ENCODE assay signal across 9 mouse cellular contexts in genomic region chr7:43796355-43796754, GRCm38 (mm10). TPM values are rescaled to one million over a fixed set of nuclear protein-coding genes. Genes with fewer than 3 reads are reported as not detected.
DNase-seq lines count a peak whose midpoint lies in the region; ATAC-seq and TF ChIP-seq lines count a peak whose summit lies in the region.
"Had no signal": no experiment of that assay in that cellular context is flagged by ENCODE, and none has a peak within 500 bp of the region (broad histone marks: within the 10 kb centered on the region; RNA-seq: fewer than 3 reads in every experiment).

No protein-coding gene starts in this region.

- no peak overlapping the region for H3K27ac ChIP-seq in heart, adult 2 months
- H3K27ac ChIP-seq in forebrain, postnatal 0 days (ENCODE audit: low read depth, low read length): no peak overlapping the region
- H3K27ac ChIP-seq in liver, embryonic 13.5 days: no peak overlapping the region

- intact Hi-C loops in heart, adult 2 months (cut with DNase I): no loop called here
- intact Hi-C loops in left cerebral cortex, postnatal 25 days (cut with DNase I): no loop called here

- H3K27me3 ChIP-seq in heart, adult 2 months (ENCODE audit: control insufficient read depth, insufficient read depth, low read length): no peaks in the 10 kb centered on the region
- peaks cover 35% of the 10 kb centered on the region for H3K27me3 ChIP-seq in E14TG2a.4 (ENCODE audit: insufficient read depth, low read length)
- H3K27me3 ChIP-seq in forebrain, postnatal 0 days (ENCODE audit: insufficient read depth, low read length): no peaks in the 10 kb centered on the region; the same call in 1 of the 2 replicates
- peaks cover 31% of the 10 kb centered on the region for H3K27me3 ChIP-seq in liver, embryonic 13.5 days

- TF ChIP-seq POLR2A in heart, adult 2 months (IDR thresholded peaks at IDR 0.05; ENCODE audit: insufficient read depth, low read depth, low read length): no peak

- DNase-seq in heart, adult 2 months: no peak
- DNase-seq in heart, adult 11 months: no peak
- DNase-seq in forebrain, postnatal 0 days: peak; percentile 11
- DNase-seq in liver, embryonic 13.5 days: no peak
- DNase-seq in cerebellum, adult 11-12 months: no peak
- DNase-seq in left cerebral cortex, postnatal 25 days (ENCODE audit: low spot score in 2 of 2): no peak

- H3K4me1 ChIP-seq in heart, adult 2 months (ENCODE audit: control insufficient read depth, insufficient read depth, low read length): no peaks in the 10 kb centered on the region; the same call in 1 of the 2 replicates
- peaks cover 65% of the 10 kb centered on the region for H3K4me1 ChIP-seq in E14TG2a.4 (replicated peaks; ENCODE audit: low read depth, low read length)
- H3K4me1 ChIP-seq in forebrain, postnatal 0 days (ENCODE audit: insufficient read depth): no peaks in the 10 kb centered on the region
- H3K4me1 ChIP-seq in liver, embryonic 13.5 days (replicated peaks): peaks cover 13% of the 10 kb centered on the region

- WGBS in heart, adult 2 months: 8% methylated on average over 7 of the region's 8 CpGs
- whole genome bisulfite sequencing in forebrain, postnatal 0 days: 6% methylated on average over 8 of the region's 8 CpGs
- 11% methylated on average over 8 of the region's 8 CpGs for WGBS in liver, embryonic 13.5 days (ENCODE audit: insufficient replicate concordance)

- TF ChIP-seq EP300 in heart, adult 2 months (IDR thresholded peaks at IDR 0.05; ENCODE audit: insufficient read depth, low read depth, low read length): no peak

- H3K4me2 ChIP-seq in forebrain, postnatal 0 days (ENCODE audit: low read depth): peak overlapping the region; percentile 62
- H3K4me2 ChIP-seq in liver, embryonic 13.5 days: peak overlapping the region; percentile 63

- H3K9ac ChIP-seq in heart, adult 2 months (ENCODE audit: low read depth, low read length): no peak overlapping the region
- peak overlapping the region; percentile 48; the same call in 1 of the 2 replicates for H3K9ac ChIP-seq in forebrain, postnatal 0 days
- H3K9ac ChIP-seq in liver, embryonic 13.5 days: no peak overlapping the region

- no peaks in the 10 kb centered on the region for H3K79me2 ChIP-seq in heart, adult 2 months (replicated peaks; ENCODE audit: control insufficient read depth, insufficient read depth, low read length)

- H3K36me3 ChIP-seq in heart, adult 2 months (ENCODE audit: control insufficient read depth, insufficient read depth, low read length): no peaks in the 10 kb centered on the region
- peaks cover 6% of the 10 kb centered on the region for H3K36me3 ChIP-seq in E14TG2a.4 (ENCODE audit: insufficient read depth, low read length)
- no peaks in the 10 kb centered on the region for H3K36me3 ChIP-seq in forebrain, postnatal 0 days (ENCODE audit: insufficient read depth)
- H3K36me3 ChIP-seq in liver, embryonic 13.5 days: no peaks in the 10 kb centered on the region

- H3K9me3 ChIP-seq in E14TG2a.4 (ENCODE audit: low read length): no peaks in the 10 kb centered on the region
- no peaks in the 10 kb centered on the region for H3K9me3 ChIP-seq in forebrain, postnatal 0 days (ENCODE audit: low read length)
- no peaks in the 10 kb centered on the region for H3K9me3 ChIP-seq in liver, embryonic 13.5 days (replicated peaks)

- TF ChIP-seq CTCF in heart, adult 2 months (IDR thresholded peaks at IDR 0.05): no peak
- no peak for TF ChIP-seq CTCF in E14TG2a.4 (conservative IDR thresholded peaks at IDR 0.05; ENCODE audit: low read length)
- TF ChIP-seq CTCF in forebrain, postnatal 0 days (IDR thresholded peaks at IDR 0.05; ENCODE audit: low read depth): no peak

- ATAC-seq in forebrain, postnatal 0 days: peak; percentile 40
- no peak for ATAC-seq in liver, embryonic 13.5 days (ENCODE audit: low read depth)
- ATAC-seq in megakaryocyte progenitor cell, adult 5-6 weeks (replicated peaks; ENCODE audit: poor library complexity): no peak

- peak overlapping the region; percentile 54 for H3K4me3 ChIP-seq in heart, adult 2 months
- H3K4me3 ChIP-seq in E14TG2a.4 (replicated peaks; ENCODE audit: low read length): peak overlapping the region; percentile 82
- H3K4me3 ChIP-seq in forebrain, postnatal 0 days (ENCODE audit: low read depth, low read length): peak overlapping the region; percentile 51
- 0 out of 2 replicates have a peak overlapping the region, but pooled peaks have one; percentile 51 for H3K4me3 ChIP-seq in liver, embryonic 13.5 days (replicated peaks)

RNA-seq across cellular contexts. Expression of gene Klk8, which starts 1.0 kb away (rescaled TPM):
- 10 to 100 TPM; 10.6 TPM for total RNA-seq in heart, adult 2 months (2021)
- 8.5 and 9.0 TPM in 2 replicates for polyA plus RNA-seq in heart, adult 2 months (2012; rRNA removed)
- total RNA-seq in forebrain, postnatal 0 days (2014; rRNA removed): 8.4 and 13.4 TPM in 2 replicates
- polyA plus RNA-seq in forebrain, postnatal 0 days (2015; fragmentation: Nextera tagmentation; extraction: Ambion mirVana): 10.4 TPM in 2 replicates
- polyA plus RNA-seq in liver, embryonic 13.5 days (2015; fragmentation: Nextera tagmentation; extraction: Ambion mirVana): 9.3 and 11.1 TPM in 2 replicates
- 20.1 and 26.6 TPM in 2 replicates for total RNA-seq in megakaryocyte progenitor cell, adult 5-6 weeks (2015)
- 12.5 and 13.3 TPM in 2 replicates for total RNA-seq in megakaryocyte progenitor cell, adult 5-6 weeks (2017)
- total RNA-seq in left cerebral cortex, postnatal 25 days (2021): 1 to 10 TPM; 2.2 to 3.3 TPM

RNA-seq across cellular contexts. Expression of gene Klk9, which starts 4.7 kb away (rescaled TPM):
- not detected for total RNA-seq in heart, adult 2 months (2021)
- polyA plus RNA-seq in heart, adult 2 months (2012; rRNA removed): 0.12 TPM in 2 replicates
- not detected in 2 replicates for total RNA-seq in forebrain, postnatal 0 days (2014; rRNA removed)
- not detected in 2 replicates for polyA plus RNA-seq in forebrain, postnatal 0 days (2015; fragmentation: Nextera tagmentation; extraction: Ambion mirVana)
- polyA plus RNA-seq in liver, embryonic 13.5 days (2015; fragmentation: Nextera tagmentation; extraction: Ambion mirVana): not detected in 2 replicates
- not detected in 2 replicates for total RNA-seq in megakaryocyte progenitor cell, adult 5-6 weeks (2015)
- not detected in 2 replicates for total RNA-seq in megakaryocyte progenitor cell, adult 5-6 weeks (2017)
- not detected for total RNA-seq in left cerebral cortex, postnatal 25 days (2021)
- total RNA-seq: gastrocnemius, postnatal 4 days had no signal

RNA-seq across cellular contexts. Expression of gene Klk7, which starts 14.7 kb away (rescaled TPM):
- not detected for total RNA-seq in heart, adult 2 months (2021)
- 0.08 TPM in 1 of 2 replicates, not detected in the other for polyA plus RNA-seq in heart, adult 2 months (2012; rRNA removed)
- not detected in 2 replicates for total RNA-seq in forebrain, postnatal 0 days (2014; rRNA removed)
- 0.08 and 0.18 TPM in 2 replicates for polyA plus RNA-seq in forebrain, postnatal 0 days (2015; fragmentation: Nextera tagmentation; extraction: Ambion mirVana)
- not detected in 2 replicates for polyA plus RNA-seq in liver, embryonic 13.5 days (2015; fragmentation: Nextera tagmentation; extraction: Ambion mirVana)
- total RNA-seq in megakaryocyte progenitor cell, adult 5-6 weeks (2015): not detected in 2 replicates
- not detected in 2 replicates for total RNA-seq in megakaryocyte progenitor cell, adult 5-6 weeks (2017)
- not detected for total RNA-seq in left cerebral cortex, postnatal 25 days (2021)
- total RNA-seq: gastrocnemius, postnatal 4 days had no signal

RNA-seq across cellular contexts. Expression of gene Klk10, which starts 15.5 kb away (rescaled TPM):
- under 1 TPM; 0.27 to 0.65 TPM for total RNA-seq in heart, adult 2 months (2021)
- 0.70 and 1.8 TPM in 2 replicates for polyA plus RNA-seq in heart, adult 2 months (2012; rRNA removed)
- total RNA-seq in forebrain, postnatal 0 days (2014; rRNA removed): 0.23 TPM in 1 of 2 replicates, not detected in the other
- polyA plus RNA-seq in forebrain, postnatal 0 days (2015; fragmentation: Nextera tagmentation; extraction: Ambion mirVana): 0.18 and 0.30 TPM in 2 replicates
- not detected in 2 replicates for polyA plus RNA-seq in liver, embryonic 13.5 days (2015; fragmentation: Nextera tagmentation; extraction: Ambion mirVana)
- total RNA-seq in megakaryocyte progenitor cell, adult 5-6 weeks (2015): not detected in 2 replicates
- not detected in 2 replicates for total RNA-seq in megakaryocyte progenitor cell, adult 5-6 weeks (2017)
- total RNA-seq in left cerebral cortex, postnatal 25 days (2021): not detected

RNA-seq across cellular contexts. Expression of gene Klk11, which starts 22.0 kb away (rescaled TPM):
- under 1 TPM; 0.25 to 0.44 TPM for total RNA-seq in heart, adult 2 months (2021)
- polyA plus RNA-seq in heart, adult 2 months (2012; rRNA removed): 0.20 and 0.78 TPM in 2 replicates
- total RNA-seq in forebrain, postnatal 0 days (2014; rRNA removed): not detected in 2 replicates
- 0.15 TPM in 1 of 2 replicates, not detected in the other for polyA plus RNA-seq in forebrain, postnatal 0 days (2015; fragmentation: Nextera tagmentation; extraction: Ambion mirVana)
- polyA plus RNA-seq in liver, embryonic 13.5 days (2015; fragmentation: Nextera tagmentation; extraction: Ambion mirVana): not detected in 2 replicates
- not detected in 2 replicates for total RNA-seq in megakaryocyte progenitor cell, adult 5-6 weeks (2015)
- not detected in 2 replicates for total RNA-seq in megakaryocyte progenitor cell, adult 5-6 weeks (2017)
- total RNA-seq in left cerebral cortex, postnatal 25 days (2021): not detected
- total RNA-seq: gastrocnemius, postnatal 4 days had no signal
